Mouse (Mus musculus): ENCODE data around the gene Ccdc136. TPM values are rescaled to one million over a fixed set of nuclear protein-coding genes. Genes with fewer than 3 reads are reported as not detected.

The Ccdc136 gene
- polyA plus RNA-seq, 1 experiment from 2014 or later = 0.94 TPM

DNA sequence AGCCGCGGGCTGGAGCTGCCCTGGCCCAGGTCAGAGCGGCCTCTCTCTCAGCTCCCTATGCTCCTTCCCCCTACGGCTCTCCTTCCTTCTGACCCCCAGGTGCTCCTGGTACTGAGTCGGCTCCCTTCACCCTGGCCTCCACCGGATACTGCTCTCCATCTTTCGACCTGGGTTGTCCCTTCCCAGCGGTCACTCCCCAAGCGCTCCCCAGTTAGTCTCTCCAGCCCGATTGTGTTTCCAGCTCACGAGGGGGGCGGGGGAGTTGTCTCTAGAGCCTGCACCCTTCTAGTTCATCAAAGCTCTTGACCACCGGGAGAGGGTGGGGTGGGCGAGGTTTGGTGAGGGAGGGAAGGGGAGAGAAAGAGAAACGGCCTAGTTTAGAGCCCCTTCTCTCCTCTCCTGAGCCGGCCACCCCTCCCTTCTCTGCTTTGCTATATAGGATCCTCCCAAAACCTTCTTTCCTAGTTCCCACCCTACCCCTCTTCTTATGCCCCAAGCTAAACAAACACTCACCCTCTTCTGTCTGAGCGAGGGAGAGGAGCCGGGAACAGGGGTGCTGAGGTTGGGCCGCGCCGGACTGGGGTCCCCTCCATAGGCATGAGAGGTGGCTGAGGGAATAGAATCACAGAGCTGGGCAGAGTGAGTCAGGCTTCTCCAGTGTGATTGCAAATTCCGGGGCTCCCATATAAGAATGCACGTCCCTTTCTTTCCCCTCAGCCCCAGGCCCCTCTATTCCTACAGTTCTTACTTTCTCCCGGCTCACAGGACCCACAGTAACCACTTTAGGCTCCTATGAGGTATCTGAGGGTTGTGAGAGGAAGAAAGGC, 818 bp downstream of the Ccdc136 start:
- Histone ChIP-seq H3K27ac (no peak overlapping the region), H3K4me3 (peak overlapping the region; percentile 57), H3K4me1 (peaks cover 15% of the 10 kb centered on the region), H3K27me3 (replicated peaks) (peaks cover 95% of the 10 kb centered on the region), H3K9me3 (replicated peaks) (no peaks in the 10 kb centered on the region), H3K4me2 (peak overlapping the region; percentile 75), H3K9ac (peak overlapping the region; percentile 35; the same call in 1 of the 2 replicates), H3K36me3 (no peaks in the 10 kb centered on the region)
- WGBS (ENCODE audit: insufficient replicate concordance) = 9% methylated on average over 24 of the region's 24 CpGs
- ATAC-seq = 0 out of 2 replicates have a peak, but pooled peaks have one; percentile 14

- Histone ChIP-seq H3K36me3 (no peaks in the 10 kb centered on the region), H3K4me3 (no peak overlapping the region), H3K27ac (no peak overlapping the region), H3K27me3 (replicated peaks) (peaks cover 95% of the 10 kb centered on the region), H3K4me2 (no peak overlapping the region), H3K9ac (no peak overlapping the region), H3K9me3 (replicated peaks) (no peaks in the 10 kb centered on the region), H3K4me1 (peaks cover 15% of the 10 kb centered on the region)
- 22% methylated on average over 6 of the region's 6 CpGs for WGBS (ENCODE audit: insufficient replicate concordance)
- no peak for ATAC-seq
Observed at GRCm38 (mm10) chr6:29397575-29397974, 1.5 kb downstream of the Ccdc136 start.

DNA sequence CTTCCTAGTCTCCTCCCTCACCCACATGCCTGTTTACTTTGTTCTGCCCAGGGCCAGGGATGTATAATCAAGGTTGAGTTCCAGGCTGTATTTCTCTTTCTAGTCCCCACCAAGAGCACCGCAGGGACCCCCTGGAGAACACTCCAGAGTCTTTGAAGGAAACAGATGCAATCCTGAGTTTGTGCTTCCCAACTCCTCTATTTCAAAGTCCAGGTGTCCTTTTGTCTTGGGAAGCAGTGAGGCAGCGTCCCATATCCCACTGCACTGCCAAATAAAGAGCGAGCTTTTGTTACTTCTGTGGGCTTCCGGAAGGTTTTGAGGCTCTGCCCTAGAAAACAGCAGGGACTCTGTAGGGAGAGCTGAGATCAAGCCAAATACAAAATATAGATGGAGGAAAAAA, 3.7 kb downstream of the Ccdc136 start:
- no peak overlapping the region for H3K9ac ChIP-seq
- no peak overlapping the region for H3K27ac ChIP-seq
- no peak overlapping the region for H3K4me3 ChIP-seq
- H3K27me3 ChIP-seq (replicated peaks) = peaks cover 97% of the 10 kb centered on the region
- no peaks in the 10 kb centered on the region for H3K36me3 ChIP-seq
- peaks cover 18% of the 10 kb centered on the region for H3K4me1 ChIP-seq
- no peak overlapping the region for H3K4me2 ChIP-seq
- 74% methylated on average over 4 of the region's 4 CpGs for WGBS (ENCODE audit: insufficient replicate concordance)
- no peaks in the 10 kb centered on the region for H3K9me3 ChIP-seq (replicated peaks)
- ATAC-seq = no peak

DNA sequence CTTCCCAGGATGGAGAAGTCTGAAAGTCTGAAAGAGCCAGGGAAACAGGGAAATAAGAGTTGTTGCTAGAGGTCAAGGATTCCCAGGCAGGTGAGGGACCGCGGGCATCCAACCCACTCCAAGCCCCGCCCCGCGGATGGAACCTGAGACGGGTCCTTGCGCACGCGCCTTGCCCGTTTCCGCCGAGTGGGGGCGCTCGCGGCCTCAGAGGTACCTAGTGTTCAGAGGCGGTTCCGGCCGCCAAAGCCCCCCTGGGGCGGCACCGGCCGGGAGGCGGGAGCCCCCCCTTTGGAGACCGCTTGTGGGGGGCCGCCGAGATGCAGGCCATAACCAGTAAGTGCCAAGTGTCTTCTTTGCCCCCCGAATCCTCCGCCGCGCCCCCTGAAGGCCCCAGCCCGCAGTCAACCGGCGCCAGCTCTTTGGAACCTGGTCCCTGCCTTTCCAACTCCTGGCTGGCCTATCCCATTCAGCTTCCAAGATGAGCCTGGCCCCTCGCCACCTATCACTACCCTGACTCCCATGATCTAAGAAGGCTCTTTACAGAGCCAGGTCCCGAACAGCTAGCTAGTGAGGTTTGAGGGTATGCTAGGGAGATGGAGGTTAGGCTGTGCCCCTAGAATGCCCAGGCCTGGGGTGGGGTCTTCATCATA, 6.7 kb downstream of the Ccdc136 start:
- Histone ChIP-seq H3K4me2 (peak overlapping the region; percentile 35), H3K27me3 (replicated peaks) (peaks cover 67% of the 10 kb centered on the region), H3K4me1 (0 out of 2 replicates have a peak, but pooled peaks cover 3% of the 10 kb centered on the region), H3K36me3 (no peaks in the 10 kb centered on the region), H3K9me3 (replicated peaks) (no peaks in the 10 kb centered on the region), H3K27ac (no peak overlapping the region), H3K4me3 (no peak overlapping the region), H3K9ac (no peak overlapping the region)
- 11% methylated on average over 29 of the region's 34 CpGs for WGBS (ENCODE audit: insufficient replicate concordance)
- ATAC-seq = no peak

DNA sequence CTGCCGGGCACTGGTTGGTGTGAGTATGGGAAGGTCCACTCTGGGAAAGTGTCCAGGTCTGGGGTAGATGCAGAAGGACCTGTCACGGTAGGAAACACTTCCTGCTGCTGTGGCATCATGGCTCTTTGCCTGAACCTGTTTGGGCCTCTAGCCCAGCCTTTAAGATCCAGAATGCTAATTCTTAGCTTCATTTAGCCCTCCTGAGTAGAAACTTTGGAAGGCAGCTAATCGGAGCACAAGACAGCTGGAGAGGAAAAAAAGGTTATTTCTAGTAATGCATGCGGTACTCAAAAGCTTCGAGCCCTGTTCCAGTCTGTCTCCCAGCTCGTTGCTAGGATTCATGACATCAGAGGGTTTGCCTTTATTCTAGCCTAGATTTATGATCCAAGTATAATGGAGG, 10.3 kb downstream of the Ccdc136 start:
- Histone ChIP-seq H3K27me3 (replicated peaks) (peaks cover 35% of the 10 kb centered on the region), H3K4me1 (0 out of 2 replicates have a peak, but pooled peaks cover 3% of the 10 kb centered on the region), H3K9me3 (replicated peaks) (no peaks in the 10 kb centered on the region), H3K36me3 (no peaks in the 10 kb centered on the region), H3K27ac (no peak overlapping the region), H3K9ac (no peak overlapping the region), H3K4me3 (no peak overlapping the region), H3K4me2 (no peak overlapping the region)
- no peak for ATAC-seq
- 71% methylated on average over 6 of the region's 6 CpGs for WGBS (ENCODE audit: insufficient replicate concordance)

DNA sequence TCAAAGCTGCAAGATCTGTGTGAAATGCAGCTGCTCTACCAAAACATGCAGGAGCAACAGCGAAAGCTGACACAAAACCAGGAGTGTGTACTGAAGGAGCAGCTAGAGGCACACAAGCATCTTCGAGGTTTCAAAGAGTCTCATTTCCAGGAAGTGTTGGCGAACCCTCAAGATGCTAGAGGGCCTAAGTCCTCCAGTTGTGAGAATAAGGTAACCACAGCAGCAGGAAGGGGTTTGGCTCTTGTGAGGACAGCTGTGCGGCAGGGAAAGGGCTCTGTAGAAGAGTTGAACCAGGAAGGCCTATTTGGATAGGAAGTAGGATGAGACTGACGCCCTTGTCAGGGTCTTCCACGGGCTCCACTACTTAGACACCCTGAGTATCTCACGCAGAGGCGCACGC, 19.3 kb downstream of the Ccdc136 start:
- H3K4me1 ChIP-seq = no peaks in the 10 kb centered on the region
- 49% methylated on average over 9 of the region's 9 CpGs for WGBS (ENCODE audit: insufficient replicate concordance)
- H3K27me3 ChIP-seq (replicated peaks) = peaks cover 34% of the 10 kb centered on the region
- H3K4me3 ChIP-seq = no peak overlapping the region
- no peak overlapping the region for H3K9ac ChIP-seq
- H3K27ac ChIP-seq = no peak overlapping the region
- H3K9me3 ChIP-seq (replicated peaks) = no peaks in the 10 kb centered on the region
- H3K36me3 ChIP-seq = no peaks in the 10 kb centered on the region
- H3K4me2 ChIP-seq = no peak overlapping the region
- no peak for ATAC-seq

DNA sequence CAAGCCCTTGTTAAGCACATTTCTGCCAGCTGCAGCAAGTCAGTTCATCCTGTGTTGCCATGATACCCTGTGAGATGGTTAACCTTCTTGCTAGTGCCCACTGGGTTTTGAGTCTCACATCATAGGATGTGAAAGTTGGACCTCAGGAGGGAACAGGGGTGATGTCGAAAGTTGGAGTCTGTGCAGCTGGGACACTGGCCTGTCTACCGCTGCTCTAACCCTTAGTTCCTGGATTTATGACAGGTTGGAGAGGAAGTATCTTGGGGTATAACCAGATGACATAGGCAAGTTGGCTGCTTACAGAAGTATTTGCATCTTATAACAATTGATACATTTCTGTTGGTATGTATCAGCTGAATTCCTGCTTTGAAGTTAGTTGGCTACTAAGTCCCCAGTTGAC, 24.5 kb downstream of the Ccdc136 start:
- Histone ChIP-seq H3K27me3 (replicated peaks) (peaks cover 31% of the 10 kb centered on the region), H3K9ac (no peak overlapping the region), H3K27ac (no peak overlapping the region), H3K36me3 (no peaks in the 10 kb centered on the region), H3K9me3 (replicated peaks) (no peaks in the 10 kb centered on the region), H3K4me2 (no peak overlapping the region), H3K4me1 (no peaks in the 10 kb centered on the region), H3K4me3 (no peak overlapping the region)
- 51% methylated on average over 2 of the region's 2 CpGs for WGBS (ENCODE audit: insufficient replicate concordance)
- no peak for ATAC-seq

GRCm38 (mm10) chr6:29425118-29425517, 29.0 kb downstream of the Ccdc136 start:
- no peak overlapping the region for H3K27ac ChIP-seq
- WGBS (ENCODE audit: insufficient replicate concordance) = 70% methylated on average over 8 of the region's 8 CpGs

DNA sequence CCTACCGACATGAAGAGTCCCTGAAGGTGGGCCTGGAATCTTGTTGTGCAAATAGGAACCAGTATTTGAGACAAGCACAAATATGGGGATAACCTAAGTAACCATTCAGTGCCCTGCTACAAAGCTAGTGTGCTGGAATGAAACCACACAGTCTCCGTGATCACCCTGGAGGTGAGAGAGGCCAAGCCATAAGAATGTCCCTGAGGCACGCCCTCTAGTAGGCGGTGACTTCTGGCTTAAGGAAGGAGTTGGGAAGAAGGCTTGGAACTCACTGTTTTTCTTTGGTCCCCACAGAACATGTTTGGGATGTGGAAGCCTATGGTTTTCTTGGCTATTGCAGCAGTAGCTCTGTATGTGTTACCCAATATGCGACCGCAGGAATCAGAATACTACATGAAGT, 30.2 kb downstream of the Ccdc136 start:
- Histone ChIP-seq H3K4me1 (no peaks in the 10 kb centered on the region), H3K27me3 (replicated peaks) (peaks cover 35% of the 10 kb centered on the region), H3K4me2 (no peak overlapping the region), H3K9me3 (replicated peaks) (no peaks in the 10 kb centered on the region), H3K27ac (no peak overlapping the region), H3K4me3 (no peak overlapping the region), H3K36me3 (no peaks in the 10 kb centered on the region), H3K9ac (no peak overlapping the region)
- WGBS (ENCODE audit: insufficient replicate concordance) = 69% methylated on average over 6 of the region's 6 CpGs
- ATAC-seq = no peak

More at GRCm38 (mm10) chr6:29425118-29425517, 29.0 kb downstream of the Ccdc136 start:
- Histone ChIP-seq H3K4me1 (no peaks in the 10 kb centered on the region), H3K9ac (no peak overlapping the region), H3K4me3 (no peak overlapping the region), H3K27me3 (replicated peaks) (peaks cover 24% of the 10 kb centered on the region; the same call in 1 of the 2 replicates), H3K36me3 (no peaks in the 10 kb centered on the region), H3K4me2 (no peak overlapping the region), H3K9me3 (replicated peaks) (no peaks in the 10 kb centered on the region)
- no peak for ATAC-seq

GRCm38 (mm10) chr6:29428171-29428570, 32.1 kb downstream of the Ccdc136 start:
- ATAC-seq = no peak
- no peak overlapping the region for H3K4me3 ChIP-seq
- no peak overlapping the region for H3K9ac ChIP-seq
- no peaks in the 10 kb centered on the region for H3K9me3 ChIP-seq (replicated peaks)
- no peaks in the 10 kb centered on the region for H3K4me1 ChIP-seq
- H3K27me3 ChIP-seq (replicated peaks) = peaks cover 46% of the 10 kb centered on the region
- 47% methylated on average over 4 of the region's 4 CpGs for WGBS (ENCODE audit: insufficient replicate concordance)
- no peak overlapping the region for H3K27ac ChIP-seq
- H3K4me2 ChIP-seq = no peak overlapping the region
- H3K36me3 ChIP-seq = no peaks in the 10 kb centered on the region

DNA sequence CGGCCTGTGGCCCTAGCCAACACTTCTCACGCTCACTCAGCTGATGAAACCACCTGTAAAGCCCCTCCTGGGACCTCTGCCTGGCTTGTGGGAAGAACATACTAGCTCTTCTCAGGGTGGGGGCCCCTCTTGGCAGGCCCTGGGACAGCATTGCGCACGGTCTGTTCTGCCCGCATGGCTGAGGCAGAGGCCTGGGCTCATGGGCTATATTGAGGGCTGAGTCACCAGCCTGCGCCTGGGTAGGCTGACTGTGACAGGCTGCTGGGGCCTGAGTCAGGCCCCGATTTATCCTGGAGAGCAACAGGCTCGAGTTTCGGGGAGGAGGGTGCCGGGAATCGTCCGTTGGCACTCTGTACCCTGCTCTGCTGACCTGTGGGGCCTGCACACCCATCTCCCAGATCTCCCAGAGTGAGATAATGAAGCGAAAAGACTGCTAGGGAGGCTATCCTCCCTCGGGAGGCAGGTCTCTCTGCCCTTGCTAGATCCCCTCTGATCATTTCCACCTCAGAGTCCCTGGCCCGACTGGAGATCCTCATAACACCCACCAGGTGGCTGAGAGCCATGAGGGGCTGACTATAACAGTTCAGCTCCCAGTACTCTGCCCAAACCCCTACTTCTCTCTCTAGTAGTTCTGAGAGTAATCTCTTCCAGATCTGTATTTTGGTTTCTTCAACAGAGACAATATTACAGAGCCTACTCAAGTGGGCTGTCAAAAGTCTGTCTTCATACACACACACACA, 34.7 kb downstream of the Ccdc136 start:
- 44% methylated on average over 15 of the region's 15 CpGs for WGBS (ENCODE audit: insufficient replicate concordance)

GRCm38 (mm10) chr6:29431473-29431872, 35.4 kb downstream of the Ccdc136 start:
- H3K4me3 ChIP-seq = no peak overlapping the region
- no peaks in the 10 kb centered on the region for H3K9me3 ChIP-seq (replicated peaks)
- WGBS (ENCODE audit: insufficient replicate concordance) = 37% methylated on average over 5 of the region's 5 CpGs
- H3K27ac ChIP-seq = no peak overlapping the region
- H3K9ac ChIP-seq = no peak overlapping the region
- H3K4me1 ChIP-seq = peaks cover 21% of the 10 kb centered on the region
- peaks cover 71% of the 10 kb centered on the region for H3K27me3 ChIP-seq (replicated peaks)
- no peak for ATAC-seq
- H3K36me3 ChIP-seq = no peaks in the 10 kb centered on the region
- H3K4me2 ChIP-seq = no peak overlapping the region

More for the DNA sequence above, 34.7 kb downstream of the Ccdc136 start:
- ATAC-seq = no peak
- Histone ChIP-seq H3K4me1 (peaks cover 19% of the 10 kb centered on the region), H3K9me3 (replicated peaks) (no peaks in the 10 kb centered on the region), H3K27me3 (replicated peaks) (peaks cover 64% of the 10 kb centered on the region), H3K4me2 (no peak overlapping the region), H3K36me3 (no peaks in the 10 kb centered on the region), H3K9ac (no peak overlapping the region), H3K27ac (no peak overlapping the region), H3K4me3 (no peak overlapping the region)
